Mouse (Mus musculus) myocyte (in vitro differentiated cells): ENCODE data around the gene Apon.

ENCODE experiments used
- MAX ChIP-seq: IDR thresholded peaks from one replicate; pipeline ENCODE4 v1.6.1; 2011; ENCODE audit warnings: low read depth, mild to moderate bottlenecking, control low read depth
- MYOG ChIP-seq, 3 experiments: IDR thresholded peaks; one replicate each; pipeline ENCODE4 v1.6.1; 2011; ENCODE audit warnings: control low read depth in 2 of 3, low read depth in 2 of 3, mild to moderate bottlenecking in 2 of 3; ENCODE audit not compliant: insufficient read length in 2 of 3, control insufficient read depth in 1 of 3, insufficient read depth in 1 of 3
- POLR2A ChIP-seq: IDR thresholded peaks from one replicate; pipeline ENCODE4 v1.6.1; 2011; ENCODE audit warnings: low read depth, mild to moderate bottlenecking, control low read depth, moderate library complexity; ENCODE audit not compliant: insufficient read length
- POLR2AphosphoS2 ChIP-seq: IDR thresholded peaks from one replicate; pipeline ENCODE4 v1.6.1; 2011; ENCODE audit warnings: low read depth, control low read depth; ENCODE audit not compliant: insufficient read length
- REST ChIP-seq: IDR thresholded peaks from one replicate; pipeline ENCODE4 v1.6.1; 2011; ENCODE audit warnings: mild to moderate bottlenecking, control low read depth, moderate library complexity; ENCODE audit not compliant: insufficient read depth, insufficient read length
- TCF12 ChIP-seq: IDR thresholded peaks from one replicate; pipeline ENCODE4 v1.6.1; 2011; ENCODE audit warnings: mild to moderate bottlenecking, control low read depth; ENCODE audit not compliant: poor library complexity, insufficient read depth, severe bottlenecking
- TCF3 ChIP-seq: IDR thresholded peaks from one replicate; pipeline ENCODE4 v1.6.1; 2011; ENCODE audit warnings: low read depth, control low read depth; ENCODE audit not compliant: insufficient read length
- USF1 ChIP-seq: IDR thresholded peaks from one replicate; pipeline ENCODE4 v1.6.1; 2011; ENCODE audit warnings: low read depth, mild to moderate bottlenecking, control low read depth, moderate library complexity

- TF ChIP-seq POLR2A (no peak), MAX (no peak), REST (no peak), POLR2AphosphoS2 (no peak), MYOG (IDR thresholded peaks at IDR 0.05; ENCODE audit: control insufficient read depth in 1 of 3, insufficient read depth in 1 of 3, insufficient read length in 2 of 3, low read depth in 2 of 3) (no peak), TCF3 (no peak), TCF12 (no peak), USF1 (no peak)
These were observed 48.5 kb downstream of the Apon start for GRCm38 (mm10) chr10:128302357-128302756.
